Mouse (Mus musculus) embryonic facial prominence, embryonic 11.5 days (tissue): ENCODE measurements at regions not wholly inside any gene's neighbourhood (a gene's known extent, or its start where the extent isn't known, plus 50 kb on each side); places are given as distances from the start of the nearest gene placed in this dataset.

Experiments
- ATAC-seq: fragments of 200-750 bp; cut with Nextera tagmentation; replicated peaks from 2 replicates; pipeline ENCODE4 v1.8.0; 2017; ENCODE audit warnings: low read depth; ENCODE audit not compliant: insufficient number of reproducible peaks, low FRiP score, low TSS enrichment
- DNase-seq: peaks from one replicate; pipeline ENCODE4 v3.0.0-alpha.2; 2015; ENCODE audit warnings: low spot score
- H3K27ac ChIP-seq: fragments of 300-500 bp; sonication (generic); replicated peaks from 2 replicates; pipeline ENCODE4 v1.5.1; 2014; ENCODE audit warnings: mild to moderate bottlenecking, low read depth, low read length, control low read depth
- H3K27me3 ChIP-seq: fragments of 300-500 bp; sonication (generic); 2 replicates; pipeline ENCODE4 v1.6.1; 2014; ENCODE audit warnings: mild to moderate bottlenecking, low read length, moderate library complexity, mixed read lengths; ENCODE audit not compliant: control insufficient read depth, insufficient read depth
- H3K36me3 ChIP-seq: fragments of 300-500 bp; sonication (generic); replicated peaks from 2 replicates; pipeline ENCODE4 v1.6.1; 2014; ENCODE audit warnings: low read depth, mild to moderate bottlenecking, low read length, moderate library complexity, mixed read lengths; ENCODE audit not compliant: control insufficient read depth, insufficient read depth
- H3K4me1 ChIP-seq: fragments of 300-500 bp; sonication (generic); 2 replicates; pipeline ENCODE4 v1.6.1; 2014; ENCODE audit warnings: low read length, mixed read lengths; ENCODE audit not compliant: control insufficient read depth, insufficient read depth
- H3K4me2 ChIP-seq: fragments of 300-500 bp; sonication (generic); 2 replicates; pipeline ENCODE4 v1.6.1; 2014; ENCODE audit warnings: low read depth, mild to moderate bottlenecking, control low read depth, low read length, moderate library complexity
- H3K4me3 ChIP-seq: fragments of 300-500 bp; sonication (generic); 2 replicates; pipeline ENCODE4 v1.5.1; 2014; ENCODE audit warnings: low read depth, low read length, control low read depth
- H3K9ac ChIP-seq: fragments of 300-500 bp; sonication (generic); replicated peaks from 2 replicates; pipeline ENCODE4 v1.6.1; 2014; ENCODE audit warnings: mild to moderate bottlenecking, control low read depth, low read length
- H3K9me3 ChIP-seq: fragments of 300-500 bp; sonication (generic); replicated peaks from 2 replicates; pipeline ENCODE4 v1.6.1; 2016; ENCODE audit warnings: mild to moderate bottlenecking, low read length, inconsistent platforms, mixed read lengths; ENCODE audit not compliant: control insufficient read depth
- WGBS: fragments of 180-500 bp; shearing (Covaris S2); extraction: QIAGEN DNeasy Blood & Tissue Kit; methylation state at CpG from one replicate; pipeline ENCODE4 v1.1.7; 2014; 5-methylcytosine and 5-hydroxymethylcytosine counted together

GRCm38 (mm10) chr9:14206838-14207560 lies 67.9 kb upstream of the Sesn3 start:
- Histone ChIP-seq H3K4me2 (no peak overlapping the region), H3K9me3 (no peaks in the 10 kb centered on the region), H3K4me1 (no peaks in the 10 kb centered on the region), H3K4me3 (no peak overlapping the region), H3K9ac (no peak overlapping the region), H3K27ac (no peak overlapping the region), H3K36me3 (no peaks in the 10 kb centered on the region), H3K27me3 (no peaks in the 10 kb centered on the region)
- no peak for DNase-seq
- no peak for ATAC-seq
- WGBS = 86% methylated on average over 16 of the region's 16 CpGs

GRCm38 (mm10) chr9:14207561-14207936 lies 67.3 kb upstream of the Sesn3 start:
- Histone ChIP-seq H3K4me3 (no peak overlapping the region), H3K9me3 (no peaks in the 10 kb centered on the region), H3K4me2 (no peak overlapping the region), H3K27me3 (no peaks in the 10 kb centered on the region), H3K9ac (no peak overlapping the region), H3K27ac (no peak overlapping the region), H3K4me1 (no peaks in the 10 kb centered on the region), H3K36me3 (no peaks in the 10 kb centered on the region)
- DNase-seq (no peak), ATAC-seq (no peak)
- WGBS = 74% methylated on average over 3 of the region's 3 CpGs

GRCm38 (mm10) chr9:14213283-14213682 lies 61.6 kb upstream of the Sesn3 start:
- no peak overlapping the region for H3K27ac ChIP-seq
- 84% methylated on average over 2 of the region's 2 CpGs for WGBS
- no peaks in the 10 kb centered on the region for H3K4me1 ChIP-seq
- DNase-seq = no peak
- H3K27me3 ChIP-seq = no peaks in the 10 kb centered on the region
- no peaks in the 10 kb centered on the region for H3K9me3 ChIP-seq
- no peaks in the 10 kb centered on the region for H3K36me3 ChIP-seq
- ATAC-seq = no peak
- no peak overlapping the region for H3K4me3 ChIP-seq
- no peak overlapping the region for H3K4me2 ChIP-seq
- H3K9ac ChIP-seq = no peak overlapping the region

- H3K9me3 ChIP-seq = no peaks in the 10 kb centered on the region
- no peak overlapping the region for H3K27ac ChIP-seq
- H3K4me3 ChIP-seq = no peak overlapping the region
- WGBS = 53% methylated on average over 5 of the region's 5 CpGs
- no peak for ATAC-seq
- H3K9ac ChIP-seq = no peak overlapping the region
- no peaks in the 10 kb centered on the region for H3K4me1 ChIP-seq
- H3K27me3 ChIP-seq = no peaks in the 10 kb centered on the region
- no peak for DNase-seq
- no peak overlapping the region for H3K4me2 ChIP-seq
- H3K36me3 ChIP-seq = no peaks in the 10 kb centered on the region
Observed at GRCm38 (mm10) chr9:14215171-14215782, 59.6 kb upstream of the Sesn3 start.

GRCm38 (mm10) chr9:14215961-14216360 lies 58.9 kb upstream of the Sesn3 start:
- WGBS = 84% methylated on average over 5 of the region's 5 CpGs
- H3K27me3 ChIP-seq = no peaks in the 10 kb centered on the region
- H3K27ac ChIP-seq = no peak overlapping the region
- ATAC-seq = no peak
- H3K4me3 ChIP-seq = no peak overlapping the region
- no peaks in the 10 kb centered on the region for H3K4me1 ChIP-seq
- DNase-seq = no peak
- no peak overlapping the region for H3K4me2 ChIP-seq
- no peaks in the 10 kb centered on the region for H3K9me3 ChIP-seq
- no peaks in the 10 kb centered on the region for H3K36me3 ChIP-seq
- no peak overlapping the region for H3K9ac ChIP-seq

GRCm38 (mm10) chr9:14222936-14223335 lies 51.9 kb upstream of the Sesn3 start:
- no peaks in the 10 kb centered on the region for H3K4me1 ChIP-seq
- 72% methylated on average over 2 of the region's 2 CpGs for WGBS

More at GRCm38 (mm10) chr9:14222936-14223335, 51.9 kb upstream of the Sesn3 start:
- ATAC-seq = no peak
- no peak for DNase-seq
- Histone ChIP-seq H3K9me3 (no peaks in the 10 kb centered on the region), H3K27me3 (no peaks in the 10 kb centered on the region), H3K36me3 (no peaks in the 10 kb centered on the region), H3K9ac (no peak overlapping the region), H3K4me2 (no peak overlapping the region), H3K27ac (no peak overlapping the region), H3K4me3 (no peak overlapping the region)
